ENCODE assay signal across 9 mouse cellular contexts in genomic region chr5:103926398-103926797, GRCm38 (mm10). TPM values are rescaled to one million over a fixed set of nuclear protein-coding genes. Genes with fewer than 3 reads are reported as not detected.
DNase-seq lines count a peak whose midpoint lies in the region; ATAC-seq and TF ChIP-seq lines count a peak whose summit lies in the region.
"Had no signal": no experiment of that assay in that cellular context is flagged by ENCODE, and none has a peak within 500 bp of the region (broad histone marks: within the 10 kb centered on the region; RNA-seq: fewer than 3 reads in every experiment).

No protein-coding gene starts in this region.

- intact Hi-C loops in gastrocnemius, postnatal 36 days (cut with DNase I), result loop anchor here (2.0 to 10.0 kb wide), 2 partner anchors 70 to 572 kb away; no protein-coding TSS in a partner anchor

- H3K4me1 ChIP-seq in midbrain, embryonic 11.5 days (ENCODE audit: control insufficient read depth, insufficient read depth, low read length), result no peaks in the 10 kb centered on the region
- peaks cover 4% of the 10 kb centered on the region; the same call in 1 of the 2 replicates for H3K4me1 ChIP-seq in midbrain, embryonic 13.5 days (replicated peaks)
- H3K4me1 ChIP-seq in liver, adult 2 months (ENCODE audit: control insufficient read depth, insufficient read depth, low read length), result peaks cover 4% of the 10 kb centered on the region
- H3K4me1 ChIP-seq: forebrain, embryonic 13.5 days had no signal

- peak; percentile 52 for DNase-seq in embryo, embryonic 10.5 days (ENCODE audit: low spot score)
- no peak for DNase-seq in embryo, embryonic 11 days
- DNase-seq in midbrain, embryonic 11.5 days (ENCODE audit: low spot score, missing footprints), result peak; percentile 94
- peak; percentile 47 for DNase-seq in liver, adult 2 months (ENCODE audit: extremely low read depth, low read depth, low spot score)
- peak; percentile 12 to 34 for DNase-seq in thymus, postnatal 36 days
- no peak for DNase-seq in gastrocnemius, postnatal 36 days
- no peak for DNase-seq in adipocyte (ENCODE audit: low spot score)

- no peak overlapping the region for H3K9ac ChIP-seq in midbrain, embryonic 11.5 days (ENCODE audit: low read length)
- no peak overlapping the region for H3K9ac ChIP-seq in midbrain, embryonic 13.5 days (replicated peaks)
- H3K9ac ChIP-seq in liver, adult 2 months (ENCODE audit: low read depth, low read length), result no peak overlapping the region
- H3K9ac ChIP-seq: forebrain, embryonic 13.5 days had no signal

- no peaks in the 10 kb centered on the region for H3K27me3 ChIP-seq in midbrain, embryonic 11.5 days (ENCODE audit: control insufficient read depth, insufficient read depth, low read length)
- no peaks in the 10 kb centered on the region for H3K27me3 ChIP-seq in midbrain, embryonic 13.5 days
- H3K27me3 ChIP-seq in liver, adult 2 months (ENCODE audit: control insufficient read depth, insufficient read depth, low read length), result no peaks in the 10 kb centered on the region

- no peaks in the 10 kb centered on the region for H3K79me2 ChIP-seq in liver, adult 2 months (ENCODE audit: control insufficient read depth, insufficient read depth, low read length)

- TF ChIP-seq POLR2A in liver, adult 2 months (IDR thresholded peaks at IDR 0.05; ENCODE audit: extremely low read depth, insufficient read depth, low read length), result no peak

- H3K9me3 ChIP-seq in midbrain, embryonic 11.5 days (ENCODE audit: control insufficient read depth, low read length), result no peaks in the 10 kb centered on the region
- H3K9me3 ChIP-seq in midbrain, embryonic 13.5 days, result no peaks in the 10 kb centered on the region
- H3K9me3 ChIP-seq: forebrain, embryonic 13.5 days had no signal

- no peak for ATAC-seq in midbrain, embryonic 11.5 days (ENCODE audit: low FRiP score)
- no peak for ATAC-seq in midbrain, embryonic 13.5 days
- ATAC-seq: forebrain, embryonic 13.5 days had no signal

- H3K36me3 ChIP-seq in midbrain, embryonic 11.5 days (ENCODE audit: control insufficient read depth, insufficient read depth, low read length), result no peaks in the 10 kb centered on the region
- no peaks in the 10 kb centered on the region for H3K36me3 ChIP-seq in midbrain, embryonic 13.5 days
- no peaks in the 10 kb centered on the region for H3K36me3 ChIP-seq in liver, adult 2 months (ENCODE audit: control insufficient read depth, insufficient read depth, low read length)

- no peak overlapping the region for H3K27ac ChIP-seq in midbrain, embryonic 11.5 days (ENCODE audit: low read depth, low read length)
- no peak overlapping the region for H3K27ac ChIP-seq in midbrain, embryonic 13.5 days
- no peak overlapping the region for H3K27ac ChIP-seq in liver, adult 2 months (replicated peaks; ENCODE audit: insufficient read depth, low read depth, low read length)
- H3K27ac ChIP-seq: forebrain, embryonic 13.5 days had no signal

- no peak overlapping the region for H3K4me3 ChIP-seq in midbrain, embryonic 11.5 days (ENCODE audit: low read depth, low read length)
- H3K4me3 ChIP-seq in midbrain, embryonic 13.5 days (replicated peaks), result no peak overlapping the region
- H3K4me3 ChIP-seq in liver, adult 2 months (ENCODE audit: insufficient read depth, low read depth, low read length), result no peak overlapping the region
- H3K4me3 ChIP-seq: forebrain, embryonic 13.5 days had no signal

- H3K4me2 ChIP-seq in midbrain, embryonic 11.5 days, result no peak overlapping the region
- H3K4me2 ChIP-seq in midbrain, embryonic 13.5 days (replicated peaks), result no peak overlapping the region
- H3K4me2 ChIP-seq: forebrain, embryonic 13.5 days had no signal

- TF ChIP-seq CTCF in liver, adult 2 months (IDR thresholded peaks at IDR 0.05; ENCODE audit: low read depth, low read length), result peak; percentile 62; the same call in 1 of the 2 replicates

- 69% methylated on average over 12 of the region's 12 CpGs for WGBS in midbrain, embryonic 11.5 days
- WGBS in midbrain, embryonic 13.5 days, result 70% methylated on average over 12 of the region's 12 CpGs
- 71% methylated on average over 12 of the region's 12 CpGs for WGBS in liver, adult 2 months

RNA-seq across cellular contexts. Expression of gene Klhl8, which starts 15.3 kb away (rescaled TPM):
- 16.5 and 16.9 TPM in 2 replicates for polyA plus RNA-seq in midbrain, embryonic 11.5 days (2014; fragmentation: Nextera tagmentation; extraction: Ambion mirVana)
- 28.1 and 30.7 TPM in 2 replicates for polyA plus RNA-seq in midbrain, embryonic 13.5 days (2015; fragmentation: Nextera tagmentation; extraction: Ambion mirVana)
- total RNA-seq in liver, adult 2 months (2014; rRNA removed), result 2.6 and 2.8 TPM in 2 replicates
- polyA plus RNA-seq in liver, adult 2 months (2012; rRNA removed), result 1.2 and 1.3 TPM in 2 replicates
- 10 to 100 TPM; 21.9 to 22.5 TPM for total RNA-seq in gastrocnemius, postnatal 36 days (2021)

RNA-seq across cellular contexts. Expression of gene Hsd17b13, which starts 50.8 kb away (rescaled TPM):
- not detected in 2 replicates for polyA plus RNA-seq in midbrain, embryonic 11.5 days (2014; fragmentation: Nextera tagmentation; extraction: Ambion mirVana)
- not detected in 2 replicates for polyA plus RNA-seq in midbrain, embryonic 13.5 days (2015; fragmentation: Nextera tagmentation; extraction: Ambion mirVana)
- total RNA-seq in liver, adult 2 months (2014; rRNA removed), result 252 and 339 TPM in 2 replicates
- polyA plus RNA-seq in liver, adult 2 months (2012; rRNA removed), result 179 and 226 TPM in 2 replicates
- total RNA-seq in gastrocnemius, postnatal 36 days (2021), result not detected
- polyA plus RNA-seq: forebrain, embryonic 13.5 days had no signal

Comparison
In these comparisons a context has a peak if more than half of its experiments do, and no peak if none do; other contexts are left out.
1. DNase-seq: peak in embryo, embryonic 10.5 days (single experiment), midbrain, embryonic 11.5 days (single experiment), liver, adult 2 months (single experiment) and thymus, postnatal 36 days (2 of 2); none in embryo, embryonic 11 days (single experiment), gastrocnemius, postnatal 36 days (0 of 2) and adipocyte (single experiment).
2. RNA of gene Hsd17b13, which starts 50.8 kb away (polyA plus RNA-seq): 179 to 226 TPM in liver, adult 2 months; not detected in midbrain, embryonic 11.5 days and not detected in midbrain, embryonic 13.5 days; every median in the first group is over 100 times any median in the second.